8 mouse cellular contexts compared by ENCODE assay signal in the genomic region with DNA sequence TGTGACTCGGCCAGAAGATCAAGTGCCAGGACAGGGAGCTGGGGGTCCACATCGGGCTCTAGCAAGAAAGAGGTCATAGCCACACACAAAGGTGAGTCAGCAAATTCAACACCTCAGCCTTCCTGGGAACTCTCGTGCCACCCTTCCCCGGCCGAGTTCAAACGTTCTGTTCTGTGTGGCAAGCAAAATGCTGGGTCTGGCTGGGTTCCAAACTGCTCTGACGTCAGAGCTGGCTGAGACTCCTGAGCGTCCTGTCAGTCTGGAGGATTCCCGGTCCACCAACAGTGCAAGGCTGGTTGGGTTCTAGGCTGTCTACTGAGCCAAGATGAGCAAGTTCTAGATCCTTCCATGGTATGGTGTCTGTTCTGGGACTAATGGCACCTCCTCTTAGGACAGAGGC. TPM values are rescaled to one million over a fixed set of nuclear protein-coding genes. Genes with fewer than 3 reads are reported as not detected.
DNase-seq lines count a peak whose midpoint lies in the region; ATAC-seq and TF ChIP-seq lines count a peak whose summit lies in the region.

No protein-coding gene starts in this region.

- H3K27ac ChIP-seq in kidney, adult 2 months (ENCODE audit: insufficient read depth, low read depth, low read length), result no peak overlapping the region
- no peak overlapping the region for H3K27ac ChIP-seq in kidney, embryonic 15.5 days
- H3K27ac ChIP-seq in hindbrain, embryonic 16.5 days (ENCODE audit: low read depth, low read length), result no peak overlapping the region
- H3K27ac ChIP-seq in thymus, adult 2 months (ENCODE audit: control insufficient read depth, insufficient read depth, low read length), result no peak overlapping the region

- DNase-seq in kidney, adult 2 months, result peak; percentile 96
- peak; percentile 87 for DNase-seq in adrenal gland, adult 2 months
- peak; percentile 51 for DNase-seq in cerebellum, adult 9-11 months
- DNase-seq in kidney, postnatal 36 days, result peak; percentile 92 to 94
- peak; percentile 80 for DNase-seq in urinary bladder, postnatal 14 days (ENCODE audit: low spot score)
- no peak for DNase-seq in thymus, adult 2 months

- H3K36me3 ChIP-seq in kidney, adult 2 months (ENCODE audit: control insufficient read depth, insufficient read depth, low read length), result no peaks in the 10 kb centered on the region
- peaks cover 84% of the 10 kb centered on the region for H3K36me3 ChIP-seq in kidney, embryonic 15.5 days
- H3K36me3 ChIP-seq in hindbrain, embryonic 16.5 days (ENCODE audit: control insufficient read depth, insufficient read depth, low read length), result peaks cover 13% of the 10 kb centered on the region
- H3K36me3 ChIP-seq in thymus, adult 2 months (ENCODE audit: control insufficient read depth, insufficient read depth, low read length), result no peaks in the 10 kb centered on the region

- peaks cover 9% of the 10 kb centered on the region for H3K4me1 ChIP-seq in kidney, adult 2 months (ENCODE audit: control insufficient read depth, insufficient read depth, low read length)
- peaks cover 27% of the 10 kb centered on the region for H3K4me1 ChIP-seq in kidney, embryonic 15.5 days
- peaks cover 8% of the 10 kb centered on the region for H3K4me1 ChIP-seq in hindbrain, embryonic 16.5 days (ENCODE audit: control insufficient read depth, insufficient read depth, low read depth, low read length)
- H3K4me1 ChIP-seq in thymus, adult 2 months (replicated peaks; ENCODE audit: control insufficient read depth, insufficient read depth, low read length), result no peaks in the 10 kb centered on the region

- H3K4me2 ChIP-seq in kidney, embryonic 15.5 days, result no peak overlapping the region
- no peak overlapping the region for H3K4me2 ChIP-seq in hindbrain, embryonic 16.5 days (ENCODE audit: low read length)

- H3K9me3 ChIP-seq in kidney, embryonic 15.5 days (replicated peaks), result no peaks in the 10 kb centered on the region
- H3K9me3 ChIP-seq in hindbrain, embryonic 16.5 days (ENCODE audit: control insufficient read depth, low read length), result no peaks in the 10 kb centered on the region

- 18% methylated on average over 9 of the region's 9 CpGs for WGBS in kidney, adult 2 months
- WGBS in kidney, embryonic 15.5 days, result 62% methylated on average over 9 of the region's 9 CpGs
- 56% methylated on average over 9 of the region's 9 CpGs for WGBS in hindbrain, embryonic 16.5 days
- 50% methylated on average over 9 of the region's 9 CpGs for WGBS in thymus, adult 2 months

- no peak for ATAC-seq in kidney, embryonic 15.5 days (replicated peaks; ENCODE audit: low FRiP score)
- ATAC-seq in hindbrain, embryonic 16.5 days, result no peak

- H3K9ac ChIP-seq in kidney, embryonic 15.5 days, result no peak overlapping the region
- H3K9ac ChIP-seq in hindbrain, embryonic 16.5 days (ENCODE audit: low read depth, low read length), result no peak overlapping the region

- TF ChIP-seq CTCF in kidney, adult 2 months (conservative IDR thresholded peaks at IDR 0.05; ENCODE audit: insufficient read depth, insufficient read length, low read depth, low read length), result no peak
- TF ChIP-seq CTCF in thymus, adult 2 months (IDR thresholded peaks at IDR 0.05; ENCODE audit: borderline replicate concordance, control insufficient read depth, extremely low read depth, insufficient read depth, low read length, poor library complexity), result no peak

- no peaks in the 10 kb centered on the region for H3K27me3 ChIP-seq in kidney, adult 2 months (replicated peaks; ENCODE audit: control insufficient read depth, insufficient read depth, low read length)
- no peaks in the 10 kb centered on the region for H3K27me3 ChIP-seq in kidney, embryonic 15.5 days
- no peaks in the 10 kb centered on the region for H3K27me3 ChIP-seq in hindbrain, embryonic 16.5 days (replicated peaks; ENCODE audit: control insufficient read depth, insufficient read depth, low read length)
- H3K27me3 ChIP-seq in thymus, adult 2 months (ENCODE audit: control insufficient read depth, insufficient read depth, low read length), result no peaks in the 10 kb centered on the region

- TF ChIP-seq POLR2A in kidney, adult 2 months (IDR thresholded peaks at IDR 0.05; ENCODE audit: low read depth, low read length), result no peak
- no peak for TF ChIP-seq POLR2A in thymus, adult 2 months (IDR thresholded peaks at IDR 0.05; ENCODE audit: control insufficient read depth, extremely low read depth, insufficient read depth, low read length, poor library complexity)

- H3K4me3 ChIP-seq in kidney, adult 2 months (ENCODE audit: insufficient read depth, low read depth, low read length), result no peak overlapping the region
- no peak overlapping the region for H3K4me3 ChIP-seq in kidney, embryonic 15.5 days (replicated peaks)
- no peak overlapping the region for H3K4me3 ChIP-seq in hindbrain, embryonic 16.5 days (ENCODE audit: low read length)
- no peak overlapping the region for H3K4me3 ChIP-seq in thymus, adult 2 months (ENCODE audit: control insufficient read depth, insufficient read depth, low read length)

RNA-seq across cellular contexts. Expression of a gene that starts 9.5 kb away (rescaled TPM):
- polyA plus RNA-seq in kidney, adult 2 months (2012; rRNA removed), result 18.3 and 19.8 TPM in 2 replicates
- polyA plus RNA-seq in kidney, embryonic 15.5 days (2015; fragmentation: Nextera tagmentation; extraction: Ambion mirVana), result 33.4 and 37.0 TPM in 2 replicates
- total RNA-seq in adrenal gland, adult 2 months (2021), result 10 to 100 TPM in 1 of 2 experiments, 1 to 10 TPM in 1; 5.3 to 14.4 TPM
- 8.7 and 11.6 TPM in 2 replicates for polyA plus RNA-seq in adrenal gland, adult 2 months (2012; rRNA removed)
- 18.0 and 21.6 TPM in 2 replicates for polyA plus RNA-seq in hindbrain, embryonic 16.5 days (2015; fragmentation: Nextera tagmentation; extraction: Ambion mirVana)
- polyA plus RNA-seq in thymus, adult 2 months (2012; rRNA removed), result 11.9 and 14.2 TPM in 2 replicates
